8 mouse cellular contexts compared by ENCODE assay signal in the genomic region with DNA sequence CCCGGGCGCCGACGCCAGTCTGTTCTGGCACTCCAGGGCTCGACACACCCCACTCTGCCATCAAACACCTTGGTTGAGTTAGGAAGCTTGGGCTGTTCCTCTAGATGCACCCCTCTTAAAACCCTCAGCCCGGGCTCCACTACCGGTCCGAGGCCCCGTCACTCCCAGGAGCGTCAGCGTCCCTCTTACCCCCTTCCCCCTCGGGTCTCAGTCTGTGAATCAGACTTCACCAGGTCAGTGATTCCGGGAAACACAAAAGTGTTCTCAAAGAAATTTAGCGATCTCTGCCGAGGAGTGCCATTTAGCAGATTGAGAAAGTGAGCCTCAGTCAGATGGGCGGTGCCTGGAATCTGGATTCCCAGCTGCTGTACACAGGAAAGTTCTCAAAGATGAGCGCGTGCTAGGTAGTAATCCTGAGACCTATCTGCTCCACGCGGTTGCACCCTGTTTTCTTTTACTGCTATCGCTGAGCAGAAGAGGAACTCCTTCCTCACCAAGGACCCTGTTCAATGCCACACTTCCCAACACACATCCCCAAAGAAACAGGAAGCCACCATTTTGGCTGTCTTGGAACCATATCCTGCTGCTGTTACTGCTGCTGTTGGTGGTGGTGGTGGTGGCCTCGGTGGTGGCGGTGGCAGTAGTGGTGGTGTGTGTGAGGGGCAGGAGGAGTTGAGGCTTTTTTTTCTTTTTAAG. TPM values are rescaled to one million over a fixed set of nuclear protein-coding genes. Genes with fewer than 3 reads are reported as not detected.
DNase-seq lines count a peak whose midpoint lies in the region; ATAC-seq lines count a peak whose summit lies in the region.

No protein-coding gene starts in this region.

- no peak for ATAC-seq in embryonic facial prominence, embryonic 13.5 days (ENCODE audit: insufficient number of reproducible peaks, insufficient read depth, low FRiP score, low TSS enrichment, low read depth)
- ATAC-seq in hindbrain, embryonic 15.5 days (ENCODE audit: low FRiP score, low read depth): no peak

- peaks cover 58% of the 10 kb centered on the region for H3K27me3 ChIP-seq in embryonic facial prominence, embryonic 13.5 days
- 0 out of 2 replicates have a peak, but pooled peaks cover 9% of the 10 kb centered on the region for H3K27me3 ChIP-seq in hindbrain, embryonic 15.5 days
- H3K27me3 ChIP-seq in megakaryocyte, embryonic 14.5 days (replicated peaks): peaks cover 92% of the 10 kb centered on the region

- H3K9me3 ChIP-seq in embryonic facial prominence, embryonic 13.5 days: no peaks in the 10 kb centered on the region
- H3K9me3 ChIP-seq in hindbrain, embryonic 15.5 days: no peaks in the 10 kb centered on the region
- H3K9me3 ChIP-seq in megakaryocyte, embryonic 14.5 days: no peaks in the 10 kb centered on the region

- H3K4me3 ChIP-seq in embryonic facial prominence, embryonic 13.5 days: peak overlapping the region; percentile 58
- H3K4me3 ChIP-seq in hindbrain, embryonic 15.5 days: peak overlapping the region; percentile 63
- peak overlapping the region; percentile 86 for H3K4me3 ChIP-seq in megakaryocyte, embryonic 14.5 days (replicated peaks)

- peak overlapping the region; percentile 74 for H3K9ac ChIP-seq in embryonic facial prominence, embryonic 13.5 days
- H3K9ac ChIP-seq in hindbrain, embryonic 15.5 days: peak overlapping the region; percentile 61

- H3K36me3 ChIP-seq in embryonic facial prominence, embryonic 13.5 days: no peaks in the 10 kb centered on the region
- H3K36me3 ChIP-seq in hindbrain, embryonic 15.5 days: no peaks in the 10 kb centered on the region
- H3K36me3 ChIP-seq in megakaryocyte, embryonic 14.5 days (replicated peaks; ENCODE audit: low read length): no peaks in the 10 kb centered on the region

- H3K27ac ChIP-seq in embryonic facial prominence, embryonic 13.5 days: no peak overlapping the region
- H3K27ac ChIP-seq in hindbrain, embryonic 15.5 days (replicated peaks): peak overlapping the region; percentile 50; the same call in 1 of the 2 replicates

- peak; percentile 17 for DNase-seq in embryo, embryonic 9.5 days (ENCODE audit: extremely low spot score)
- DNase-seq in embryo, embryonic 10 days (ENCODE audit: low spot score): no peak
- DNase-seq in layer of hippocampus, postnatal 10 days (ENCODE audit: low spot score in 2 of 2): no peak
- no peak for DNase-seq in urinary bladder, postnatal 10 days (ENCODE audit: low spot score)
- DNase-seq in gastrocnemius, postnatal 10 days: no peak

- WGBS in embryonic facial prominence, embryonic 13.5 days: 9% methylated on average over 23 of the region's 23 CpGs
- WGBS in hindbrain, embryonic 15.5 days: 12% methylated on average over 23 of the region's 23 CpGs

- H3K4me1 ChIP-seq in embryonic facial prominence, embryonic 13.5 days: peaks cover 8% of the 10 kb centered on the region
- H3K4me1 ChIP-seq in hindbrain, embryonic 15.5 days (replicated peaks): peaks cover 20% of the 10 kb centered on the region
- H3K4me1 ChIP-seq in megakaryocyte, embryonic 14.5 days: peaks cover 29% of the 10 kb centered on the region

- peak overlapping the region; percentile 91 for H3K4me2 ChIP-seq in embryonic facial prominence, embryonic 13.5 days
- peak overlapping the region; percentile 96 for H3K4me2 ChIP-seq in hindbrain, embryonic 15.5 days

RNA-seq across cellular contexts. Expression of a gene that starts 0.8 kb away (rescaled TPM):
- 7.4 and 10.2 TPM in 2 replicates for polyA plus RNA-seq in embryonic facial prominence, embryonic 13.5 days (2015; fragmentation: Nextera tagmentation; extraction: Ambion mirVana)
- polyA plus RNA-seq in hindbrain, embryonic 15.5 days (2015; fragmentation: Nextera tagmentation; extraction: Ambion mirVana): 15.3 and 16.0 TPM in 2 replicates
- polyA plus RNA-seq in megakaryocyte, embryonic 14.5 days (2012; ENCODE audit: insufficient read depth, low replicate concordance): 0.08 and 0.28 TPM in 2 replicates
- total RNA-seq in layer of hippocampus, postnatal 10 days (2021): 1 to 10 TPM; 9.0 to 9.6 TPM
- 10 to 100 TPM; 12.7 to 16.1 TPM for total RNA-seq in gastrocnemius, postnatal 10 days (2021)
